Mouse (Mus musculus): ENCODE data around the gene St3gal2. TPM values are rescaled to one million over a fixed set of nuclear protein-coding genes. Genes with fewer than 3 reads are reported as not detected.

The St3gal2 gene
- polyA plus RNA-seq, 1 experiment from 2014 or later: 15.1 TPM

GRCm38 (mm10) chr8:110959071-110959780, 39.5 kb downstream of the St3gal2 start:
- Histone ChIP-seq H3K4me2 (ENCODE audit: low read length) (no peak overlapping the region), H3K9ac (ENCODE audit: low read depth, low read length) (no peak overlapping the region), H3K9me3 (replicated peaks; ENCODE audit: low read length) (no peaks in the 10 kb centered on the region), H3K36me3 (ENCODE audit: insufficient read depth, low read length) (peaks cover 32% of the 10 kb centered on the region), H3K4me3 (replicated peaks; ENCODE audit: low read depth, low read length) (no peak overlapping the region), H3K27ac (no peak overlapping the region), H3K4me1 (replicated peaks; ENCODE audit: insufficient read depth, low read length) (0 out of 2 replicates have a peak, but pooled peaks cover 4% of the 10 kb centered on the region), H3K27me3 (ENCODE audit: insufficient read depth, low read length) (no peaks in the 10 kb centered on the region)
- DNase-seq (ENCODE audit: low spot score): no peak
- no peak for TF ChIP-seq CTCF (IDR thresholded peaks at IDR 0.05; ENCODE audit: low read depth)
- ATAC-seq (replicated peaks; ENCODE audit: low FRiP score, low read depth): no peak
- 95% methylated on average over 12 of the region's 12 CpGs for WGBS

DNA sequence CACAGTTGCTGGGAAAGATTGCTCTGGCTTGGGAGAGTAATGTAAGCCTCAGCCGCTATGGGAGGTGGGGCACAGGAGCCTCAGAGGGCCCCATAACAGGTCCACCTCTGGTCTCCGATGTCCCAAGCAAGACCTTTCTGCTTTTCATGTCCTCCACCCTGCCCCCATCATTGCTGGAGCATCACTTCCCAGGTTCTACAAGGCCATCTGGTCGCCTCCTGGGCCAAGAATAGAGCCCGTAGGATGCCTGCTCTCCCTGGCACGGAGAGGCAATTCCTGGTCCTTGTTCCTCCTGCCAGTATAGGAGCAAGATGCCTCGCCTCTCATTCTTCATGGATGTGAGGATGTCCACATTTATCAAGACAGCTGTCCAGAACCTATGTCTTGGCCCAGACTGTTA, 40.2 kb downstream of the St3gal2 start:
- H3K4me2 ChIP-seq (ENCODE audit: low read length): no peak overlapping the region
- WGBS: 89% methylated on average over 6 of the region's 6 CpGs
- 0 out of 2 replicates have a peak, but pooled peaks cover 4% of the 10 kb centered on the region for H3K4me1 ChIP-seq (replicated peaks; ENCODE audit: insufficient read depth, low read length)
- H3K4me3 ChIP-seq (replicated peaks; ENCODE audit: low read depth, low read length): no peak overlapping the region
- DNase-seq (ENCODE audit: low spot score) (no peak), ATAC-seq (replicated peaks; ENCODE audit: low FRiP score, low read depth) (no peak)
- peaks cover 32% of the 10 kb centered on the region for H3K36me3 ChIP-seq (ENCODE audit: insufficient read depth, low read length)
- no peaks in the 10 kb centered on the region for H3K9me3 ChIP-seq (replicated peaks; ENCODE audit: low read length)
- H3K27me3 ChIP-seq (ENCODE audit: insufficient read depth, low read length): no peaks in the 10 kb centered on the region
- no peak overlapping the region for H3K27ac ChIP-seq
- no peak for TF ChIP-seq CTCF (IDR thresholded peaks at IDR 0.05; ENCODE audit: low read depth)
- no peak overlapping the region for H3K9ac ChIP-seq (ENCODE audit: low read depth, low read length)

GRCm38 (mm10) chr8:110963051-110963450, 43.3 kb downstream of the St3gal2 start:
- Histone ChIP-seq H3K4me2 (ENCODE audit: low read length) (no peak overlapping the region), H3K4me1 (replicated peaks; ENCODE audit: insufficient read depth, low read length) (no peaks in the 10 kb centered on the region), H3K36me3 (ENCODE audit: insufficient read depth, low read length) (peaks cover 30% of the 10 kb centered on the region; the same call in 1 of the 2 replicates), H3K9me3 (replicated peaks; ENCODE audit: low read length) (no peaks in the 10 kb centered on the region), H3K9ac (ENCODE audit: low read depth, low read length) (no peak overlapping the region), H3K27ac (no peak overlapping the region), H3K4me3 (replicated peaks; ENCODE audit: low read depth, low read length) (no peak overlapping the region), H3K27me3 (ENCODE audit: insufficient read depth, low read length) (no peaks in the 10 kb centered on the region)
- WGBS: 92% methylated on average over 2 of the region's 2 CpGs
- TF ChIP-seq CTCF (IDR thresholded peaks at IDR 0.05; ENCODE audit: low read depth): no peak
- ATAC-seq (replicated peaks; ENCODE audit: low FRiP score, low read depth) (no peak), DNase-seq (ENCODE audit: low spot score) (no peak)

DNA sequence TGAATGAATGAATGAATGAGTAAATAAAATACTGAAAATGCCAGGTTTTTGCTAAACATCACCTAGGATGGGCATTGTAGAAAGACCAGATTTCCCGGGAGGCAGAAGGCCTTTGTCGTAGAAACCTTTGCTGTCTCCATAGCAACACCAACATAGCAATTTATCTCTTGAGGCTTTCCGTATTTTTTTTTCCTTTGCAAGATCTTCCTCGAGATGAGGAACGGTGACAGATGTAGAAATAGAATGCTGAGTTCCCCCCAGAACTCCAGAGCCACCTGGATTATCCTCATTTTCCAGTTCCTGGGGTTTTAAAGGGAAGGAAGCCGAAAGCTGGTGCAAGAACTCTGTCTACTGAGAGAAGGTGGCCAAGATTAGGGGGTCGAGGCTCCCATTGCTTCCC, 44.9 kb downstream of the St3gal2 start:
- H3K9ac ChIP-seq (ENCODE audit: low read depth, low read length): no peak overlapping the region
- 0 out of 2 replicates have a peak, but pooled peaks cover 24% of the 10 kb centered on the region for H3K36me3 ChIP-seq (ENCODE audit: insufficient read depth, low read length)
- H3K27ac ChIP-seq: no peak overlapping the region
- H3K4me2 ChIP-seq (ENCODE audit: low read length): no peak overlapping the region
- ATAC-seq (replicated peaks; ENCODE audit: low FRiP score, low read depth) (no peak), DNase-seq (ENCODE audit: low spot score) (no peak)
- H3K4me3 ChIP-seq (replicated peaks; ENCODE audit: low read depth, low read length): no peak overlapping the region
- no peaks in the 10 kb centered on the region for H3K9me3 ChIP-seq (replicated peaks; ENCODE audit: low read length)
- H3K4me1 ChIP-seq (replicated peaks; ENCODE audit: insufficient read depth, low read length): no peaks in the 10 kb centered on the region
- TF ChIP-seq CTCF (IDR thresholded peaks at IDR 0.05; ENCODE audit: low read depth): no peak
- WGBS: 77% methylated on average over 7 of the region's 7 CpGs
- no peaks in the 10 kb centered on the region for H3K27me3 ChIP-seq (ENCODE audit: insufficient read depth, low read length)

- Histone ChIP-seq H3K4me1 (replicated peaks; ENCODE audit: insufficient read depth, low read length) (no peaks in the 10 kb centered on the region), H3K9ac (ENCODE audit: low read depth, low read length) (no peak overlapping the region), H3K4me3 (replicated peaks; ENCODE audit: low read depth, low read length) (no peak overlapping the region), H3K27ac (peak overlapping the region; percentile 8; the same call in 1 of the 2 replicates), H3K36me3 (ENCODE audit: insufficient read depth, low read length) (0 out of 2 replicates have a peak, but pooled peaks cover 15% of the 10 kb centered on the region), H3K9me3 (replicated peaks; ENCODE audit: low read length) (no peaks in the 10 kb centered on the region), H3K27me3 (ENCODE audit: insufficient read depth, low read length) (no peaks in the 10 kb centered on the region), H3K4me2 (ENCODE audit: low read length) (no peak overlapping the region)
- no peak; the same call in 1 of the 2 replicates for ATAC-seq (replicated peaks; ENCODE audit: low FRiP score, low read depth)
- WGBS: 47% methylated on average over 7 of the region's 7 CpGs
- peak; percentile 45; the same call in 1 of the 2 replicates for TF ChIP-seq CTCF (IDR thresholded peaks at IDR 0.05; ENCODE audit: low read depth)
- peak; percentile 81 for DNase-seq (ENCODE audit: low spot score)
These were observed 45.9 kb downstream of the St3gal2 start for GRCm38 (mm10) chr8:110965594-110965993.

- 0 out of 2 replicates have a peak, but pooled peaks cover 15% of the 10 kb centered on the region for H3K36me3 ChIP-seq (ENCODE audit: insufficient read depth, low read length)
- no peak overlapping the region for H3K4me2 ChIP-seq (ENCODE audit: low read length)
- ATAC-seq (replicated peaks; ENCODE audit: low FRiP score, low read depth): no peak
- DNase-seq (ENCODE audit: low spot score): peak; percentile 16
- H3K9me3 ChIP-seq (replicated peaks; ENCODE audit: low read length): no peaks in the 10 kb centered on the region
- 0 out of 2 replicates have a peak overlapping the region, but pooled peaks have one; percentile 8 for H3K27ac ChIP-seq
- H3K9ac ChIP-seq (ENCODE audit: low read depth, low read length): no peak overlapping the region
- H3K4me3 ChIP-seq (replicated peaks; ENCODE audit: low read depth, low read length): no peak overlapping the region
- no peaks in the 10 kb centered on the region for H3K27me3 ChIP-seq (ENCODE audit: insufficient read depth, low read length)
- H3K4me1 ChIP-seq (replicated peaks; ENCODE audit: insufficient read depth, low read length): no peaks in the 10 kb centered on the region
- 78% methylated on average over 8 of the region's 8 CpGs for WGBS
- no peak; the same call in 1 of the 2 replicates for TF ChIP-seq CTCF (IDR thresholded peaks at IDR 0.05; ENCODE audit: low read depth)
These were observed 46.9 kb downstream of the St3gal2 start for GRCm38 (mm10) chr8:110966586-110966985.

All from kidney, postnatal 0 days (tissue).